In the genomic region with DNA sequence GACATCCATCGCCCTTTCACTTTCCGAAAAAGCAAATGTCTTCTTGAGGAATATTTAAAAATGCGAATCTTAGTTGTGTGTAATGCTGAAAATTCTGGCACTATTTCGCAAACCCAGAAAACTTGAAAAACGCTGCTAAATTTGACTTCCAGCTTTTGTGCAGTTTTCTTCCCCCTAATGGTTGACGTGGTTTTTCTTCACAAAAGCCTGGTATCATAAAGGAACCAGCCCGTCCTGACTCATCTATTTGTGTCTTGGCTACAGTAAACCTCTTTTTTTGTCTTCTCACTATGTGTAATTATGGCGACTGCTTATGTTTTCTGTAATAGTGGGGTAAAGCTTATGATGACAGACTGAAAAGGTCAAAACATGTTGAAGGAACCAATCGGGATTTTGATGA, we compare ENCODE assay signal across 8 mouse cellular contexts. TPM values are rescaled to one million over a fixed set of nuclear protein-coding genes. Genes with fewer than 3 reads are reported as not detected.
DNase-seq lines count a peak whose midpoint lies in the region; ATAC-seq lines count a peak whose summit lies in the region.

No protein-coding gene starts in this region.

- DNase-seq in kidney, postnatal 25 days: no peak
- no peak for DNase-seq in intestine, embryonic 14.5 days (ENCODE audit: low spot score)
- DNase-seq in neural tube, embryonic 10.5 days (ENCODE audit: extremely low spot score, low spot score): peak; percentile 27
- no peak for DNase-seq in urinary bladder, adult 18-20 months (ENCODE audit: low spot score in 2 of 2)
- DNase-seq in adrenal gland, postnatal 10 days: no peak
- DNase-seq in urinary bladder, postnatal 4 days (ENCODE audit: low spot score in 2 of 2): no peak

- WGBS in kidney, embryonic 15.5 days: 18% methylated on average over 9 of the region's 9 CpGs
- WGBS in intestine, embryonic 14.5 days: 13% methylated on average over 9 of the region's 9 CpGs

- H3K36me3 ChIP-seq in kidney, embryonic 15.5 days: no peaks in the 10 kb centered on the region
- no peaks in the 10 kb centered on the region for H3K36me3 ChIP-seq in intestine, embryonic 14.5 days (ENCODE audit: control insufficient read depth, insufficient read depth, low read length)

- H3K4me3 ChIP-seq in kidney, embryonic 15.5 days (replicated peaks): peak overlapping the region; percentile 77
- peak overlapping the region; percentile 36 for H3K4me3 ChIP-seq in brown adipose tissue, adult 24 weeks (ENCODE audit: insufficient read depth, low read depth, low read length)
- H3K4me3 ChIP-seq in intestine, embryonic 14.5 days (ENCODE audit: low read depth, low read length): peak overlapping the region; percentile 73

- no peaks in the 10 kb centered on the region for H3K9me3 ChIP-seq in kidney, embryonic 15.5 days (replicated peaks)
- H3K9me3 ChIP-seq in intestine, embryonic 14.5 days (ENCODE audit: control insufficient read depth, low read length): no peaks in the 10 kb centered on the region

- H3K9ac ChIP-seq in kidney, embryonic 15.5 days: peak overlapping the region; percentile 94
- peak overlapping the region; percentile 99 for H3K9ac ChIP-seq in intestine, embryonic 14.5 days (ENCODE audit: low read length)

- no peak for ATAC-seq in kidney, embryonic 15.5 days (replicated peaks; ENCODE audit: low FRiP score)
- ATAC-seq in intestine, embryonic 14.5 days (replicated peaks; ENCODE audit: low FRiP score, low TSS enrichment, low read depth): no peak

- peaks cover 25% of the 10 kb centered on the region for H3K4me1 ChIP-seq in kidney, embryonic 15.5 days
- no peaks in the 10 kb centered on the region for H3K4me1 ChIP-seq in brown adipose tissue, adult 24 weeks (ENCODE audit: control insufficient read depth, insufficient read depth, insufficient read length, low read length)
- H3K4me1 ChIP-seq in intestine, embryonic 14.5 days (replicated peaks; ENCODE audit: control insufficient read depth, insufficient read depth, low read length): peaks cover 10% of the 10 kb centered on the region

- H3K27ac ChIP-seq in kidney, embryonic 15.5 days: peak overlapping the region; percentile 100
- peak overlapping the region; percentile 95 for H3K27ac ChIP-seq in brown adipose tissue, adult 24 weeks (replicated peaks; ENCODE audit: low read depth, low read length)
- peak overlapping the region; percentile 100 for H3K27ac ChIP-seq in intestine, embryonic 14.5 days (ENCODE audit: low read depth)

- no peaks in the 10 kb centered on the region for H3K27me3 ChIP-seq in kidney, embryonic 15.5 days
- no peaks in the 10 kb centered on the region for H3K27me3 ChIP-seq in intestine, embryonic 14.5 days (replicated peaks; ENCODE audit: control insufficient read depth, insufficient read depth, low read length)

- peak overlapping the region; percentile 99 for H3K4me2 ChIP-seq in kidney, embryonic 15.5 days
- peak overlapping the region; percentile 99 for H3K4me2 ChIP-seq in intestine, embryonic 14.5 days (ENCODE audit: low read length)

RNA-seq across cellular contexts. Expression of a gene that starts 8.9 kb away (rescaled TPM):
- polyA plus RNA-seq in kidney, embryonic 15.5 days (2015; fragmentation: Nextera tagmentation; extraction: Ambion mirVana): 10.3 and 11.1 TPM in 2 replicates
- polyA plus RNA-seq in brown adipose tissue, adult 24 weeks (2012; ENCODE audit: insufficient read depth, insufficient read length, missing spikeins): 9.5 and 15.2 TPM in 2 replicates
- polyA plus RNA-seq in intestine, embryonic 14.5 days (2014; fragmentation: Nextera tagmentation; extraction: Ambion mirVana): 12.8 and 14.9 TPM in 2 replicates
- total RNA-seq in adrenal gland, postnatal 10 days (2021): 10 to 100 TPM; 36.6 to 55.2 TPM

RNA-seq across cellular contexts. Expression of a gene that starts 58.6 kb away (rescaled TPM):
- 71.4 and 81.3 TPM in 2 replicates for polyA plus RNA-seq in kidney, embryonic 15.5 days (2015; fragmentation: Nextera tagmentation; extraction: Ambion mirVana)
- 2.1 and 3.6 TPM in 2 replicates for polyA plus RNA-seq in brown adipose tissue, adult 24 weeks (2012; ENCODE audit: insufficient read depth, insufficient read length, missing spikeins)
- polyA plus RNA-seq in intestine, embryonic 14.5 days (2014; fragmentation: Nextera tagmentation; extraction: Ambion mirVana): 94.6 and 108 TPM in 2 replicates
- 10 to 100 TPM; 14.8 to 21.6 TPM for total RNA-seq in adrenal gland, postnatal 10 days (2021)

Comparison
In these comparisons a context has a peak if more than half of its experiments do, and no peak if none do; other contexts are left out.
1. RNA of a gene that starts 58.6 kb away (polyA plus RNA-seq): 94.6 to 108 TPM in intestine, embryonic 14.5 days and 71.4 to 81.3 TPM in kidney, embryonic 15.5 days; 2.1 to 3.6 TPM in brown adipose tissue, adult 24 weeks; every median in the first group is over 10 times any median in the second.
2. Peak in every context shown above with its lines, with median percentiles within 50 percentile points of each other: H3K27ac ChIP-seq and H3K4me3 ChIP-seq.